Mouse (Mus musculus): ENCODE data around the gene Arf1.

DNA sequence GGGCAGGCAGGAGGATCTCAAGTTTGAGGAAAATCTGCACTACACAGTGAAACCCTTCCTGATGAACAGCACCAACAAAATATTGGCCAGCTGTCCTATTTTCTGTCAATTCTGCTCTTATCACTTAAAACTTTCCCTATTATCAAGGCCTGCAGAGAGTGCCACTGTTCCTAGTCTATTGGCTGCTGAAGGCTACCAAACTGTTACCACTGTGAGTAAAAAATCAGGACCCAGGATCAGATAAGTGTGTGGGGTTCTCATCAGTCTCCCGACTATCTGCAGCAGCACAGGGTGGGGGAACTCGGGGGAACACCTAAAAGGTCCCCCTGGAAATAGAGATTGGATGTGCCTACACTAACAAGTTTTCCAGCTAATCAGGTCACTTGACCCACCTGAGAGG lies 2.9 kb downstream of the Arf1 start:
- no peak for TF ChIP-seq CTCF (IDR thresholded peaks at IDR 0.05; ENCODE audit: low read depth, low read length)
- TF ChIP-seq GATA1 (IDR thresholded peaks at IDR 0.05; ENCODE audit: borderline replicate concordance, low read length) = no peak
- no peak for TF ChIP-seq GATA2 (IDR thresholded peaks at IDR 0.05; ENCODE audit: borderline replicate concordance, low read depth, low read length)
